Mouse (Mus musculus) forebrain, postnatal 0 days (tissue): ENCODE measurements around the gene Camk1d. TPM values are rescaled to one million over a fixed set of nuclear protein-coding genes. Genes with fewer than 3 reads are reported as not detected.

Experiments used
- ATAC-seq: fragments of 200-750 bp; cut with Nextera tagmentation; 2 replicates; pipeline ENCODE4 v1.8.0; 2017; ENCODE audit warnings: mild to moderate bottlenecking, moderate library complexity
- DNase-seq: peaks from one replicate; pipeline ENCODE4 v3.0.0-alpha.2; 2015
- H3K27ac ChIP-seq: fragments of 300-500 bp; sonication (generic); 2 replicates; pipeline ENCODE4 v1.5.1; 2014; ENCODE audit warnings: low read depth, mild to moderate bottlenecking, antibody characterized with exemption, low read length, moderate library complexity, mixed read lengths
- H3K27me3 ChIP-seq: fragments of 300-500 bp; sonication (generic); 2 replicates; pipeline ENCODE4 v1.6.1; 2014; ENCODE audit warnings: mild to moderate bottlenecking, low read length, mixed read lengths; ENCODE audit not compliant: insufficient read depth
- H3K36me3 ChIP-seq: fragments of 300-500 bp; sonication (generic); 2 replicates; pipeline ENCODE4 v1.6.1; 2014; ENCODE audit warnings: mild to moderate bottlenecking, moderate library complexity; ENCODE audit not compliant: insufficient read depth
- H3K4me1 ChIP-seq: fragments of 300-500 bp; sonication (generic); 2 replicates; pipeline ENCODE4 v1.6.1; 2014; ENCODE audit warnings: antibody characterized with exemption; ENCODE audit not compliant: insufficient read depth
- H3K4me2 ChIP-seq: fragments of 300-500 bp; sonication (generic); 2 replicates; pipeline ENCODE4 v1.6.1; 2014; ENCODE audit warnings: low read depth, mild to moderate bottlenecking, moderate library complexity
- H3K4me3 ChIP-seq: fragments of 300-500 bp; sonication (generic); 2 replicates; pipeline ENCODE4 v1.5.1; 2014; ENCODE audit warnings: low read depth, low read length, mixed read lengths
- H3K9ac ChIP-seq: fragments of 300-500 bp; sonication (generic); 2 replicates; pipeline ENCODE4 v1.6.1; 2014; ENCODE audit warnings: mild to moderate bottlenecking
- H3K9me3 ChIP-seq: fragments of 300-500 bp; sonication (generic); 2 replicates; pipeline ENCODE4 v1.6.1; 2016; ENCODE audit warnings: low read length
- CTCF ChIP-seq: sonication (generic); IDR thresholded peaks from 2 replicates; pipeline ENCODE4 v1.5.1; 2016; ENCODE audit warnings: antibody characterized with exemption, control low read depth, low read depth
- WGBS: fragments of 180-500 bp; shearing (Covaris S2); extraction: QIAGEN DNeasy Blood & Tissue Kit; methylation state at CpG from one replicate; pipeline ENCODE4 v1.1.7; 2014; 5-methylcytosine and 5-hydroxymethylcytosine counted together
- polyA plus RNA-seq: library from polyadenylated mRNA; unstranded; fragments of >200 nt; fragmentation: Nextera tagmentation; extraction: Ambion mirVana; gene quantifications from 2 replicates; pipeline ENCODE4 v1.2.1, GENCODE M21; 2015
- total RNA-seq: library from RNA; depleted of rRNA; stranded (reverse); fragments of >200 nt; gene quantifications from 2 replicates; pipeline ENCODE4 v1.2.3, GENCODE M21; 2014

Camk1d gene
- total and polyA plus RNA-seq, 2 experiments from 2014 or later: 10.5 to 29.0 TPM

DNA sequence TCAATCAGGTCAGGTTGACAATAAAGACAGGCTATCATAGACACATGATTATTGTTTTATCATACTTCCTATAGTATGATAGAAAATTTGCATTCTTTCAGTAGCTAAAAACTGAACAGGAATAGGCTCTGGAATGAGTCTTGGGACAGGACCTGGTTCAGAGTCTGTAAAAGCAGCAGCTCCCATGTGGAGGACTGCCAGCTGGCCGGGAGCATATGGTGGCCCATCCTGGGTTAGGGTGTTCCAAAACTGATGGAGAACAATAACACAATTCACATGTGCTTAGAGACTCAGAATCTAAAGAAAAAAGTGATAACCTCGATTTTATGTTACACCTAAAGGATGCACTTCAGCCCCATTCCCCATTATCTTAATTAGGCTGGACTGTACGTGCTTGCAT, 343.0 kb downstream of the Camk1d start:
- no peak for TF ChIP-seq CTCF
- ATAC-seq (no peak), DNase-seq (no peak)
- Histone ChIP-seq H3K4me3 (no peak overlapping the region), H3K27ac (no peak overlapping the region), H3K4me1 (no peaks in the 10 kb centered on the region), H3K36me3 (no peaks in the 10 kb centered on the region), H3K4me2 (no peak overlapping the region), H3K27me3 (no peaks in the 10 kb centered on the region), H3K9ac (no peak overlapping the region), H3K9me3 (no peaks in the 10 kb centered on the region)
- 60% methylated on average over 3 of the region's 3 CpGs for WGBS

- WGBS: 33% methylated on average over 3 of the region's 3 CpGs
- DNase-seq (no peak), ATAC-seq (no peak)
- H3K27me3 ChIP-seq: no peaks in the 10 kb centered on the region
- no peak overlapping the region for H3K4me3 ChIP-seq
- H3K36me3 ChIP-seq: no peaks in the 10 kb centered on the region
- no peak overlapping the region for H3K27ac ChIP-seq
- no peak for TF ChIP-seq CTCF
- no peaks in the 10 kb centered on the region for H3K9me3 ChIP-seq
- no peak overlapping the region for H3K4me2 ChIP-seq
- no peak overlapping the region for H3K9ac ChIP-seq
- no peaks in the 10 kb centered on the region for H3K4me1 ChIP-seq
Observed at GRCm38 (mm10) chr2:5370591-5370990, 343.7 kb downstream of the Camk1d start.

GRCm38 (mm10) chr2:5363836-5364235, 350.5 kb downstream of the Camk1d start:
- H3K9ac ChIP-seq: no peak overlapping the region
- H3K4me2 ChIP-seq: no peak overlapping the region
- no peak overlapping the region for H3K27ac ChIP-seq
- no peak for ATAC-seq
- no peak for DNase-seq
- no peak overlapping the region for H3K4me3 ChIP-seq
- no peaks in the 10 kb centered on the region for H3K36me3 ChIP-seq
- no peaks in the 10 kb centered on the region for H3K4me1 ChIP-seq
- WGBS: 71% methylated on average over 5 of the region's 5 CpGs
- H3K9me3 ChIP-seq: no peaks in the 10 kb centered on the region
- H3K27me3 ChIP-seq: no peaks in the 10 kb centered on the region
- TF ChIP-seq CTCF: no peak

DNA sequence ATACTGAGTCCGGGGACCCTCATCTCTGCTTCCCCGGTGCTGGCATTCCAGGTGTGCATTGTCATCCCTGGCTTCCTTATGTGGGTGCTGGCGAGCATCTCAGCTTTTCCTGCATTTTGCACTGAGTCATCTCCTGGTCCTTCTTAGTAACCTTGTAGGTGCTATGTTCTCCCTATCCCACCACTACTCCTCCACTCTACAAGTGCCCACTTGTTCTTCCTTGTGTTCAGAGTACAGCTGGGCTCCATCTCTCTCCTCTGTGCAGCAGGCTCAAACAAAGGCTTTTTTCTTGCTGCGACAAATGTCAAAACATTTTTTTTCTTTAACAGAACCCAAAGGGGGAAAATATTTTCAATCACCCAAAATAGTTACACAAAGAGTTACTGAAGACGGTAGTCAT, 356.3 kb downstream of the Camk1d start:
- DNase-seq (no peak), ATAC-seq (no peak)
- Histone ChIP-seq H3K4me3 (no peak overlapping the region), H3K9ac (no peak overlapping the region), H3K9me3 (no peaks in the 10 kb centered on the region), H3K36me3 (no peaks in the 10 kb centered on the region), H3K27ac (no peak overlapping the region), H3K4me1 (no peaks in the 10 kb centered on the region), H3K27me3 (no peaks in the 10 kb centered on the region), H3K4me2 (no peak overlapping the region)
- WGBS: 72% methylated on average over 5 of the region's 5 CpGs
- no peak for TF ChIP-seq CTCF

- H3K9me3 ChIP-seq: no peaks in the 10 kb centered on the region
- H3K4me1 ChIP-seq: no peaks in the 10 kb centered on the region
- no peak for TF ChIP-seq CTCF
- no peaks in the 10 kb centered on the region for H3K27me3 ChIP-seq
- H3K36me3 ChIP-seq: no peaks in the 10 kb centered on the region
- no peak overlapping the region for H3K4me3 ChIP-seq
- H3K9ac ChIP-seq: no peak overlapping the region
- no peak for ATAC-seq
- no peak overlapping the region for H3K4me2 ChIP-seq
- H3K27ac ChIP-seq: no peak overlapping the region
- WGBS: 65% methylated on average over 4 of the region's 4 CpGs
- DNase-seq: no peak
Observed at GRCm38 (mm10) chr2:5357056-5357455, 357.3 kb downstream of the Camk1d start.

- Histone ChIP-seq H3K27ac (no peak overlapping the region), H3K9me3 (no peaks in the 10 kb centered on the region), H3K4me3 (no peak overlapping the region), H3K27me3 (no peaks in the 10 kb centered on the region), H3K36me3 (no peaks in the 10 kb centered on the region), H3K4me2 (no peak overlapping the region), H3K9ac (no peak overlapping the region), H3K4me1 (no peaks in the 10 kb centered on the region)
- 88% methylated on average over 13 of the region's 13 CpGs for WGBS
- no peak for TF ChIP-seq CTCF
- DNase-seq (no peak), ATAC-seq (no peak)
Observed at GRCm38 (mm10) chr2:5352821-5353522, 361.3 kb downstream of the Camk1d start.

DNA sequence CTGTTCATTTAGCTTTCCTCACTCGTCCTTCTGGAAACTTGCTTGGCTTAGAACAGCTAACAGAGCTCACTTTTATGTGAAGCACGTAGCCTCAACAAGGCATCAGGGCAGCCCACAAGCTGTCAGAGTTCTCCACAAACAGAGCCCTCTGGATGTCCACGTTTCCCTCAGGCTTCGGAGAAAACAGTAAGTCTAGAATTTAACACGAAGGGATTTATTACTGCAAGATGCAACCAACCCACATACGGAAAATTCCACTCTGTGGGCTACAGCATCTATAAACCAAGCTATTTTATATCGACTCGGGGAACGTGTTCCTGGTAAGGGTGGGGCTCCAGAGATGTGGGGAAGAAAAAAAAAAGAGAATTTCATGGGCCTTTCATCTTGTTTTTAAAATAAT, 369.0 kb downstream of the Camk1d start:
- Histone ChIP-seq H3K27me3 (no peaks in the 10 kb centered on the region), H3K4me3 (no peak overlapping the region), H3K4me1 (no peaks in the 10 kb centered on the region), H3K9me3 (no peaks in the 10 kb centered on the region), H3K27ac (no peak overlapping the region), H3K9ac (no peak overlapping the region), H3K4me2 (no peak overlapping the region), H3K36me3 (no peaks in the 10 kb centered on the region)
- ATAC-seq (no peak), DNase-seq (no peak)
- no peak for TF ChIP-seq CTCF
- 83% methylated on average over 9 of the region's 9 CpGs for WGBS
